Mouse (Mus musculus) MEL (cell line): ENCODE data around the gene Galnt2.

Experiments used
- CTCF ChIP-seq, 3 experiments: IDR thresholded peaks in 2 of 3; conservative IDR thresholded peaks in 1 of 3; 2 replicates each; pipeline ENCODE4 v1.5.1; 2011 to 2012; ENCODE audit warnings: low read length in 3 of 3, low read depth in 2 of 3, mild to moderate bottlenecking in 2 of 3, improper control_type of control experiment in 1 of 3, inconsistent platforms in 1 of 3, mixed read lengths in 1 of 3, moderate library complexity in 1 of 3; ENCODE audit not compliant: control insufficient read depth in 1 of 3, insufficient read depth in 1 of 3, poor library complexity in 1 of 3, severe bottlenecking in 1 of 3
- GATA1 ChIP-seq: IDR thresholded peaks from 2 replicates; pipeline ENCODE4 v1.6.1; 2011; ENCODE audit warnings: low read depth, low read length, improper control_type of control experiment
- MAX ChIP-seq: IDR thresholded peaks from 2 replicates; pipeline ENCODE4 v1.6.1; 2011; ENCODE audit warnings: low read length, improper control_type of control experiment
- MYC ChIP-seq: IDR thresholded peaks from 2 replicates; pipeline ENCODE4 v1.6.1; 2011; ENCODE audit warnings: low read depth, mild to moderate bottlenecking, low read length, improper control_type of control experiment, moderate library complexity
- NELFE ChIP-seq: IDR thresholded peaks from 2 replicates; pipeline ENCODE4 v1.6.1; 2011; ENCODE audit warnings: low read depth, low read length, improper control_type of control experiment
- POLR2A ChIP-seq, 2 experiments: IDR thresholded peaks; 2 replicates each; pipeline ENCODE4 v1.6.1; 2011 to 2012; ENCODE audit warnings: low read length in 2 of 2, mild to moderate bottlenecking in 2 of 2, control low read depth in 1 of 2, improper control_type of control experiment in 1 of 2, low read depth in 1 of 2, moderate library complexity in 1 of 2; ENCODE audit not compliant: control insufficient read depth in 1 of 2, insufficient read depth in 1 of 2, poor library complexity in 1 of 2
- POLR2AphosphoS5 ChIP-seq: IDR thresholded peaks from 2 replicates; pipeline ENCODE4 v1.6.1; 2012; ENCODE audit warnings: low read depth, borderline replicate concordance, mild to moderate bottlenecking, inconsistent platforms, low read length, moderate library complexity, mixed read lengths
- RAD21 ChIP-seq: IDR thresholded peaks from 2 replicates; pipeline ENCODE4 v1.6.1; 2011; ENCODE audit warnings: mild to moderate bottlenecking, low read depth, low read length, improper control_type of control experiment
- ZNF384 ChIP-seq: IDR thresholded peaks from 2 replicates; pipeline ENCODE4 v1.6.1; 2012; ENCODE audit warnings: low read depth, mild to moderate bottlenecking, inconsistent platforms, low read length, improper control_type of control experiment

GRCm38 (mm10) chr8:124389495-124389894 lies 158.3 kb downstream of the Galnt2 start:
- no peak for TF ChIP-seq MYC
- no peak for TF ChIP-seq GATA1
- TF ChIP-seq CTCF (IDR thresholded peaks at IDR 0.05 in 2 of 3, conservative IDR thresholded peaks at IDR 0.05 in 1 of 3; ENCODE audit: control insufficient read depth in 1 of 3, insufficient read depth in 1 of 3, low read depth in 2 of 3, low read length in 3 of 3, poor library complexity in 1 of 3, severe bottlenecking in 1 of 3): no peak
- no peak for TF ChIP-seq POLR2AphosphoS5
- TF ChIP-seq POLR2A (IDR thresholded peaks at IDR 0.05; ENCODE audit: control insufficient read depth in 1 of 2, insufficient read depth in 1 of 2, low read depth in 1 of 2, low read length in 2 of 2, poor library complexity in 1 of 2): no peak
- TF ChIP-seq MAX: no peak
- no peak for TF ChIP-seq NELFE
- no peak for TF ChIP-seq RAD21
- no peak for TF ChIP-seq ZNF384
